Mouse (Mus musculus) forebrain, embryonic 11.5 days (tissue): Measurements from ENCODE around the gene Znhit2. TPM values are rescaled to one million over a fixed set of nuclear protein-coding genes. Genes with fewer than 3 reads are reported as not detected.

Experiments
- ATAC-seq: fragments of 200-750 bp; cut with Nextera tagmentation; replicated peaks from 2 replicates; pipeline ENCODE4 v1.8.0; 2017; ENCODE audit warnings: moderate TSS enrichment; ENCODE audit not compliant: low FRiP score
- DNase-seq: peaks from one replicate; pipeline ENCODE4 v3.0.0-alpha.2; 2017; ENCODE audit warnings: low spot score
- H3K27ac ChIP-seq: fragments of 300-500 bp; sonication (generic); 2 replicates; pipeline ENCODE4 v1.5.1; 2014; ENCODE audit warnings: low read depth, low read length
- H3K27me3 ChIP-seq: fragments of 300-500 bp; sonication (generic); 2 replicates; pipeline ENCODE4 v1.6.1; 2014; ENCODE audit warnings: mild to moderate bottlenecking, low read length, mixed read lengths; ENCODE audit not compliant: control insufficient read depth, insufficient read depth
- H3K36me3 ChIP-seq: fragments of 300-500 bp; sonication (generic); 2 replicates; pipeline ENCODE4 v1.6.1; 2014; ENCODE audit warnings: mild to moderate bottlenecking, low read length, moderate library complexity, mixed read lengths; ENCODE audit not compliant: control insufficient read depth, insufficient read depth
- H3K4me1 ChIP-seq: fragments of 300-500 bp; sonication (generic); replicated peaks from 2 replicates; pipeline ENCODE4 v1.6.1; 2014; ENCODE audit warnings: low read length, mixed read lengths; ENCODE audit not compliant: control insufficient read depth, insufficient read depth
- H3K4me2 ChIP-seq: fragments of 300-500 bp; sonication (generic); 2 replicates; pipeline ENCODE4 v1.6.1; 2014; ENCODE audit warnings: low read depth, mild to moderate bottlenecking, low read length, moderate library complexity, mixed read lengths; ENCODE audit not compliant: severe bottlenecking
- H3K4me3 ChIP-seq: fragments of 300-500 bp; sonication (generic); 2 replicates; pipeline ENCODE4 v1.5.1; 2014; ENCODE audit warnings: low read depth, low read length
- H3K9ac ChIP-seq: fragments of 300-500 bp; sonication (generic); 2 replicates; pipeline ENCODE4 v1.6.1; 2014; ENCODE audit warnings: low read length
- H3K9me3 ChIP-seq: fragments of 300-500 bp; sonication (generic); 2 replicates; pipeline ENCODE4 v1.6.1; 2016; ENCODE audit warnings: low read length, mixed read lengths; ENCODE audit not compliant: control insufficient read depth
- WGBS: fragments of 180-500 bp; shearing (Covaris S2); extraction: QIAGEN DNeasy Blood & Tissue Kit; methylation state at CpG from one replicate; pipeline ENCODE4 v1.1.7; 2014; 5-methylcytosine and 5-hydroxymethylcytosine counted together
- polyA plus RNA-seq: library from polyadenylated mRNA; unstranded; fragments of >200 nt; fragmentation: Nextera tagmentation; extraction: Ambion mirVana; gene quantifications from 2 replicates; pipeline ENCODE4 v1.2.1, GENCODE M21; 2014

Znhit2 gene
- polyA plus RNA-seq = 39.6 and 42.5 TPM in 2 replicates

DNA sequence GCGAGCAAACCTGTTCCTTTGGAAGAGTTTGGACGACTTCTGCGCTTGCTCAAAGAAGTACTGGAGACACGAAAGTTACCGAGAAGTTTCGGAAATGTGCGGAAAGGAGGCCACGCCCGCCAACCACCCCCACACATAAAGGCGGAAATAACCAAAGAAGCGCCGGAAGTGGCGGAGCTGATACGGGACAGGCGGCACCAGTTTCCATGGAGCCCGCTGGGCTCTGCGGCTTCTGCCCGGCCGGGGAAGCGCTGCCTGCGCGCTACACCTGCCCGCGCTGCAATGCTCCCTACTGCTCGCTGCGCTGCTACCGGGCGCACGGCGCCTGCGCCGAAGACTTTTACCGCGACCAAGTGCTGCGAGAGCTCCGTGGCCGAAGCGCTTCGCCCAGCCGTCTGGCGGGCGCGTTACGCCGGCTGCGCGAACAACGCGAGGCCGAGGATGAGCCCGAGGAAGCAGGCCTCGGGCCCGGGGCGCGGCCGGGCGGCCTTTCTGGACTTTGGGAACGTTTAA is at the start of gene Znhit2:
Gene Znhit2, plus strand, starts transcription at position 172 of the 513 bp plus-strand sequence.
- no peaks in the 10 kb centered on the region for H3K9me3 ChIP-seq
- DNase-seq (peak; percentile 92), ATAC-seq (peak; percentile 68)
- H3K9ac ChIP-seq = peak within 1 kb of the TSS; percentile 95
- peak within 1 kb of the TSS; percentile 93 for H3K27ac ChIP-seq
- under 1% methylated on average over 58 of the region's 58 CpGs for WGBS
- peaks cover 3% of the 10 kb centered on the region; the same call in 1 of the 2 replicates for H3K36me3 ChIP-seq
- peaks cover 24% of the 10 kb centered on the region for H3K4me1 ChIP-seq
- peak within 1 kb of the TSS; percentile 100 for H3K4me2 ChIP-seq
- peak within 1 kb of the TSS; percentile 88 for H3K4me3 ChIP-seq
- H3K27me3 ChIP-seq = no peaks in the 10 kb centered on the region

DNA sequence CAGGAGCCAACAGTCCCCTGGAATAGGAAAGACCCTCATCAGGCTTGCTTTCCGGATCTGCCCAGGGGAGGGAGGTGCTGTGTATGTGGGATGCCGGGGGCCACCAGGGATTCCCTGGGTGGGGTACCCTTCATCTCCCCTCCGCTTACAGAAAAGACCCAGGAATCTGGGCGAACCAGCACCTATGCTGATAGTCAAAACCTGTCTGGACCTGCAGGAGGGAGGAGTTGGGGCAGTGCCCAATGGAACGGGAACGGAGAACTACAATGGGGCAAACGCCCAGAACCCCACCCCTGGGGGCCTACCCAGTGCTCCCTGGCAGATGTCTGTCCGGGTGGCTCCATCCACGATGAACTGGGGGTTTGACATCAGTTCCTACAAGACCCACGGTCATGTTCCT is 47.3 kb upstream of the Znhit2 start:
- no peaks in the 10 kb centered on the region for H3K9me3 ChIP-seq
- no peak overlapping the region for H3K4me2 ChIP-seq
- ATAC-seq (no peak), DNase-seq (no peak)
- no peak overlapping the region for H3K4me3 ChIP-seq
- no peaks in the 10 kb centered on the region for H3K36me3 ChIP-seq
- peaks cover 6% of the 10 kb centered on the region for H3K4me1 ChIP-seq
- no peak overlapping the region for H3K9ac ChIP-seq
- H3K27ac ChIP-seq = no peak overlapping the region
- peaks cover 15% of the 10 kb centered on the region for H3K27me3 ChIP-seq
- 94% methylated on average over 10 of the region's 10 CpGs for WGBS

GRCm38 (mm10) chr19:6014991-6015510 is 45.9 kb upstream of the Znhit2 start:
- 1% methylated on average over 15 of the region's 18 CpGs for WGBS
- Histone ChIP-seq H3K4me1 (peaks cover 6% of the 10 kb centered on the region), H3K27me3 (peaks cover 15% of the 10 kb centered on the region), H3K9ac (peak overlapping the region; percentile 48), H3K4me3 (peak overlapping the region; percentile 40), H3K4me2 (peak overlapping the region; percentile 87), H3K9me3 (no peaks in the 10 kb centered on the region), H3K36me3 (no peaks in the 10 kb centered on the region), H3K27ac (no peak overlapping the region)
- DNase-seq (peak; percentile 72), ATAC-seq (peak; percentile 59)

DNA sequence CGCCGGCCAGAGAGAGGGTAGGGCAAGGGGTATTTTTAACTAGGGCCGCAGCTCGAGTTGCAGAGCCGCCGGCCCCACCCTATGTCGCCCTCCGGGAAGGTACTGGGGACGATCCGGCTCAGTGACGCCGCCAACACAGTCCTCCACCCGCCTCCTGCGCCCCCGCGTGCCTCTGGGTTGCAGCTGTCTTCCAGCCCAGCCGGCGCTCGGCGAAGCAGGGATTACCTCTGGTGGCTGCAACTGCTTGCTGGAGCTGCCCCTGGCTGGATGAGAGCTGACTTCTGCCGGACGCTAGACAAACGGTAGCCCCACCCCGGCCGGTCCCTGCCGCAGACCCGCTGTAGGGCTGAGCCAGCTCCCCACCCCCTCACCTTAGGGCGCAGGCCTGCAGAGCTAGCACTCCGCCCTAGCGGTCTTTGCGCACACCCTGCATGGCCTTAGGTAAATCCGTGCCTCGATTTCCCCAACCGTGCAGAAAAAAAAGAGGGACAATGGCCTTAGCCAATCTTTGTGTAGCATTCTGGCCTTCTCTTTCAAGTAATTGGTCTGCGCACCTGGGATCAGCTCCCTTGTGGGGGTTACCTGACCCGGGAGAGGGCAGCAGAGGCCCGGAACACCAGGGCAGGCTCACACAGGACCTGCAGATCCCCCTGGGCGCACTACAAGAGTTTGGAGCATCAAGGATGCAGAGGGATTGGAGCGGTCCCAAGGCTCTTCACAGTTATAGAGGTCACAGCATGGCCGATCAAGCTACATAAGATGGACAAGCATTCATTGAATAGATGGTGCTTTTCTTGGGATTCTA is 45.3 kb upstream of the Znhit2 start, which contains the start of gene Capn1:
Gene Capn1, minus strand, starts transcription at position 387 of the 805 bp plus-strand sequence.
- 3% methylated on average over 40 of the region's 40 CpGs for WGBS
- H3K9me3 ChIP-seq = no peaks in the 10 kb centered on the region
- H3K4me1 ChIP-seq = peaks cover 6% of the 10 kb centered on the region
- H3K4me3 ChIP-seq = peak within 1 kb of the TSS; percentile 40
- peak within 1 kb of the TSS; percentile 48 for H3K9ac ChIP-seq
- H3K36me3 ChIP-seq = no peaks in the 10 kb centered on the region
- H3K4me2 ChIP-seq = peak within 1 kb of the TSS; percentile 87
- H3K27ac ChIP-seq = no peak within 1 kb of the TSS
- peak; percentile 83 for DNase-seq
- peaks cover 15% of the 10 kb centered on the region for H3K27me3 ChIP-seq
- peak; percentile 71 for ATAC-seq

DNA sequence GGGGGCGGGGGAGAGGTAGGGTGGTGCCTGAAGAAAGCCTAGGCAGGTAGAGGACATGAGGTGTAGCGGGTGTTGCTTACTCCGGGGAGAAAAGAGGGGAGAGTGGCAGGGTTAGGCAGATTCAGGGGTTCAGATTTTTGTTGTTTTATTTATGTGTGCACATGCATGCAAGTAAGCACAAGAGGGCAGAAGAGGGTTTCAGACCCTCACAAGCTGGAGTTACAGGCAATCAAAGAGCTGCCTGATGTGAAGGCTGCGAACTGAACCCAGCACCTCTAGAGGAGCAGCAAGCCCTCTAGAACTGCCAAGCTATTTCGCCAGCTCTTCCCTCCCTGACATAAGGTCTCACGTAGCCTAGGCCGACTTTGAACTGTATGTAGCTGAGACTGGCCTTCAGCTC is 44.5 kb upstream of the Znhit2 start:
- Histone ChIP-seq H3K9me3 (no peaks in the 10 kb centered on the region), H3K4me3 (no peak overlapping the region)
- DNase-seq = no peak

GRCm38 (mm10) chr19:6018142-6019089 is 42.6 kb upstream of the Znhit2 start:
- Histone ChIP-seq H3K9me3 (no peaks in the 10 kb centered on the region), H3K4me2 (no peak overlapping the region), H3K27ac (no peak overlapping the region), H3K4me3 (no peak overlapping the region), H3K9ac (no peak overlapping the region), H3K27me3 (peaks cover 15% of the 10 kb centered on the region), H3K4me1 (peaks cover 6% of the 10 kb centered on the region), H3K36me3 (no peaks in the 10 kb centered on the region)
- ATAC-seq (no peak), DNase-seq (peak; percentile 92)
- 34% methylated on average over 15 of the region's 15 CpGs for WGBS

More for the DNA sequence above, 44.5 kb upstream of the Znhit2 start:
- no peak overlapping the region for H3K9ac ChIP-seq
- 37% methylated on average over 7 of the region's 7 CpGs for WGBS
- H3K27me3 ChIP-seq = peaks cover 15% of the 10 kb centered on the region
- no peaks in the 10 kb centered on the region for H3K36me3 ChIP-seq
- H3K27ac ChIP-seq = no peak overlapping the region
- H3K4me1 ChIP-seq = peaks cover 6% of the 10 kb centered on the region
- no peak overlapping the region for H3K4me2 ChIP-seq
- ATAC-seq = no peak

DNA sequence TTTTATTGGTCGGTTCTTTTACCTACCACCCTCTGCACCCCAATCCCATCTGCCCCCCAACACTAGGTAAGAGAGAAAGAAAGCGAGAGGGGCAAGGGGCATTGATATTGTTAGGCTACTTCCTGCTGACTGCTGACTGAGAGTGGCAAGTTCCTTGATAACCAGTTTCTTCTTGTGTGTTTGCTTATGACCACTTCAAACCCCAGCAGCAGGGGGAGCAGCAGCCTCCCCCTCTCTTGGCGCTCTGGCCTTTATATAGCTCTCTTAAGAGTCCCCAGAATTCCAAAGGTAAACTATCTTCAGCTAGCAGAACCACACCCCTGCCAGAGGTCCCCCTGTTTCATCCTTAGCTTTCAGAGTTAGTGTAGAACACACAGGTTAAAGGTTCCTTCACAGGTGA is 40.7 kb upstream of the Znhit2 start:
- no peak overlapping the region for H3K4me2 ChIP-seq
- H3K9me3 ChIP-seq = no peaks in the 10 kb centered on the region
- no peaks in the 10 kb centered on the region for H3K36me3 ChIP-seq
- peaks cover 8% of the 10 kb centered on the region for H3K27me3 ChIP-seq
- ATAC-seq (no peak), DNase-seq (no peak)
- H3K27ac ChIP-seq = no peak overlapping the region
- 67% methylated on average over 3 of the region's 3 CpGs for WGBS
- peaks cover 3% of the 10 kb centered on the region for H3K4me1 ChIP-seq
- no peak overlapping the region for H3K4me3 ChIP-seq
- no peak overlapping the region for H3K9ac ChIP-seq

DNA sequence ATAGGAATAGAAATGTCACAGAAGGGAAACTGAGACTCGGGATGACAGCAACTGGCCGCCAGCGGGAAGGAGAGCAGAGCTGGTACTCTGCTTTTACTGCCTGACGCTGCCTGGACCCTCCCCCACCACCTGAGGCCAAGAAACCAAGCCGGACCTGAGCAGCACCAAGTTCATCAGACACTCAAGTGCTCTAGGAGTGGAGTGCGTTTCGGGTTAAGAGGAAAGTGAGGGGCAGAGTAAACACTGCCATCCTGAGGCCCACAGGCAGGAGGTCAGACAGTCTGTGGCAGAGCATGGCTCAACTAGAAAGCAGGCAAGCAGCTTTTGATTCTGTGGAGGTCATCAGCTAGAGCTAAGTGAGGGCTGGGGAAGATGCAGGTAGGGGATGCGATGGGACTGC is 37.9 kb upstream of the Znhit2 start:
- no peak for ATAC-seq
- no peaks in the 10 kb centered on the region for H3K27me3 ChIP-seq
- no peak for DNase-seq
- H3K4me1 ChIP-seq = no peaks in the 10 kb centered on the region
- H3K9ac ChIP-seq = no peak overlapping the region
- WGBS = 71% methylated on average over 8 of the region's 8 CpGs
- no peak overlapping the region for H3K4me2 ChIP-seq
- no peak overlapping the region for H3K4me3 ChIP-seq
- H3K36me3 ChIP-seq = no peaks in the 10 kb centered on the region
- H3K27ac ChIP-seq = no peak overlapping the region
- H3K9me3 ChIP-seq = no peaks in the 10 kb centered on the region
